Mouse (Mus musculus): ENCODE measurements around the gene Ssr3.
"Not testable (repeated sequence)": the region's sequence is repeated elsewhere in the genome, so short reads cannot be mapped to it uniquely, and the experiment has no call there.

Gene Ssr3

DNA sequence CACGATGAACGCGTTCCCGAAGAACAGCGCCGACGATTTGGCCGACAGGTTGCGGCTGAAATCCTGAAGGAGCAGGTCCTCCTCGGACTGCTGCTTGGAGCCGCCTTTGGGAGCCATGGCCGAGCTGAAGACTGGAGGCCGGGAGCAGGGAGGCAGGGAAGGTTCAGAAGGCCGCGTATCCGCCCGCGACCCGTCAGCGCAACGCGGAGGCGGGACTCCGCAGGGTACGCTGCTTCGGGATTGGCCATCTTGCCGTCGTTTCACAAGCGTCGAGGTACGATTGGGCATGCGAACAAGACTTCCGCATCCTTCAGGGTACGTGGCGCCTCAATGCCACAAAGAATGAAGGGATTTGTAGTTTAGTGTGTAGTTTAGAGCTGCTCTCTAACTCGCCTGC, at the start of gene Ssr3:
TSS of gene Ssr3 (minus strand) at position 203 of the 397 bp plus-strand sequence.
- peak; percentile 96 for DNase-seq

DNA sequence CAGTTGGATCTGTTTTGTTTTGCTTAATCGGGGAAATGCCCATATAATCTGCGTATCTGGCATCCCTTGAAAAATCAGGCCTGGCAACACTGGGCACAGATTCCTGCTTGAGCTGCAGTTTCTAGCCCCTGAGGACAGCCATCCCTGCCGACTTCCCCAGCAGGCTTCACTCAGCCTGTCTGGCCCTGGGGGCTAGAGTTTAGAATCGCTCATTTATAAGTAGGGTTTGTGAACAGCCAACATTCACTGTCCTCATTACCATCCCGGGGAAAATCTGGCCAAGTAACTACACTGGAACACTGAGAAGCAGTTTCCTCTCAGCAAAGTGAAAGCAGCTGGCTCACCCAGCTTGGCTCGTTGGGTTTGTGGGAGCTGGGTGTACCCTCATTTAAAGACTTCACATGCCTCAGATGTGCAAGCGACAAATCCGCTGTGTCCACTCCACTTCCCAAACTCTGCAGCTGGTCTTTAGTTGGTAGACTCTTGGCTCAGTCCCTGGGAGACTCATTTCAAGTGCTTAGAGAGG, 49.2 kb upstream of the Ssr3 start:
- peak; percentile 60 for DNase-seq

DNA sequence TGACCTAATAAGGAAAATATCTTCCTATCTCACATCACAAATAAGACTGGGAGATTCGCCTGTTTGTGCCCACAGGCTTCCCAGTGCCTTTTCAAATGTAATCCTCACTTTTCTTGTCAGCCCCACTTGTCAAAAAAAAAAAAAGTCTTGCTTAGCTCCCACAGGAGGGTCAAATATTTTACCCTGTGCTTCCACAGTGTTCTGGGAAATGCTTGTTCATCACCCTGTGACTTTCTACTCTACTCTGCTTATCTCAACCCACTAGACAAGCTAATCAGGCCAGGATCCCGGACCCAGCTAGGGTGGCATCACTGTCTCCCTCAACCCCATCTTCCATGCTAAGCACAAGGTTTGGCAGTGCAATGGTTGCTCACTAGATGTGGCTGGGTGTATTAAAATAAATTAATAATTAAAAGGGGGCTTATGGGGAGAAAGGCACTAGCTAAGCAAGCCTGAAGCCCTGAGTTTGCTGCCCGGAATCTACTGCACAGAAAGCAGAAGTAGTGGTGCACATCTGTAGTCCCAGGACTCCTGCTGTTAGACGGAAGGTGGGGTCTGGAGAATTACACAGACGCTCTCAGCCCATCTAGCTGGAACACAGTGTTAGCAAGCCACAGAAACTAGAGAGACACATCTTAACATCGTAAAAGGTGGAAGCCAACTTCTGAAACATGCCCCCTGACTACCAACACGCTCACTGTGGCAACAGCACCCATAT, 46.2 kb upstream of the Ssr3 start:
- no peak for DNase-seq

- no peak for DNase-seq
Measured at GRCm38 (mm10) chr3:65435812-65436211, 43.4 kb upstream of the Ssr3 start.

GRCm38 (mm10) chr3:65435101-65435571, 42.7 kb upstream of the Ssr3 start:
- no peak for DNase-seq

DNA sequence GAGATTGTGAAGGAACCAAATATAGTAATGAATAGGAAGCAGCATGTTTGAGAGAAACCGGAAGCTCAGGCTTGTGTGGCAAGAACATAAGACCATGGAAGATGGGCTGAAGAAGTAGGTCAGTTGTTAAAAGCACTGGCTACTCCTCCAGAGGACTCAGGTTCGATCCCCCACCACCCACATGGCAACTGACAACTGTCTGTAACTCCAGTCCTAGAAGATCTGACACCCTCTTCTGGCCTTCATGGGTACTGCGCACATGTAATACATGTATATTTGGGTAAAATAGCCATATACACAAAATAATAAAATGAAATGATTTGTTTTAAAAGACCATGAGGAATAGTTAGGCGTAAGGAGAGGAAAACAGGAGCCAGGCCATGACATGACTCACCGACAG, 39.8 kb upstream of the Ssr3 start:
- no peak for DNase-seq

DNA sequence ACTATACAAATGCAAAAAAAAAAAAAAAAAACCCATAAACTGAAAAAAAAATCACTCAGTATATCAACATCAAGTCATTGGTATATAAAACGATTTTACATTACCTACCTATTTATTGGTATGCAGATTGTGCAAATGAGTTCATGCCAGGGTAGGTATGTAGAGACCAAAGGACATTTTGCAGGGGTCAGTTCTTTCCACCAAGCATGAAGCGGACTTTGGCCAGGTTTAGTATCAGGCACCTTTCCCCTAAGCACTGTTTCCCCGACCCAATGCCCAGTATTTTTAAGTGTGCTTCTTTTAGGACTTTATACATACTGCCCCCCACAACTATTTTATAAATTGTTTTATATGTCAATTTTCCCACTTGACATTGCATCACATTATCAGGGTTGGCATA, 27.3 kb upstream of the Ssr3 start:
- no peak for DNase-seq

DNA sequence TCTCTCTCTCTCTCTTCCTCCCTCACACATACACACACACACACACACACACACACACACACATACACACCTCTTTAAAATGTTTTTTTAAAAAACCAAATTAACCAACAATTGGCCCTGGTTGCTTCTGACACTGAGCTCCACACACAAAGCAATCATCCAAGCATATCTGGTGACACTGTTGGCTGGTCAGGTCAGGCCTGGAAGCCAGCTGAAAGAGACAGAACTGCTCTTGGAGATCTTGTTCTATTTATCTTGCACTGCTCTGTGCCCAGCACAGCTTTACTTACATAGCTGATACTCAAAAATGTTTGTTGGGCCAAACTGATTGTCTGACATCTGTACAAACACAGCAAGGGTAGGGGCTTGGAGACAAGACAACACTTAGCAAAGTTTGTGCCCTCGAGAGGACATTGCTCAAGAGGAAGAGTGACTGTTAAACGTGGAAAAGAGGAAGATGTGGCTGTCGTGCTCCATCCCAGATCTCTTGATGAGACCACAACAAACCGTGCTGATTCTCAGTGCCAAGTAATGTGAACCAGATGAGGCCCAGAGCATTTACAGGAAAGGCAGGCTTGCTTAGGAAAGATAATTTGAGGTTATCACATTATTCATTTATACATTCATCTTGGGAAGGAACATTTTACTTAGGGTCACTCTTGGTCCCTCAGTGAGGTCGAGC, 25.6 kb upstream of the Ssr3 start:
- DNase-seq, result no peak

GRCm38 (mm10) chr3:65416571-65416970, 24.1 kb upstream of the Ssr3 start:
- no peak for DNase-seq

DNA sequence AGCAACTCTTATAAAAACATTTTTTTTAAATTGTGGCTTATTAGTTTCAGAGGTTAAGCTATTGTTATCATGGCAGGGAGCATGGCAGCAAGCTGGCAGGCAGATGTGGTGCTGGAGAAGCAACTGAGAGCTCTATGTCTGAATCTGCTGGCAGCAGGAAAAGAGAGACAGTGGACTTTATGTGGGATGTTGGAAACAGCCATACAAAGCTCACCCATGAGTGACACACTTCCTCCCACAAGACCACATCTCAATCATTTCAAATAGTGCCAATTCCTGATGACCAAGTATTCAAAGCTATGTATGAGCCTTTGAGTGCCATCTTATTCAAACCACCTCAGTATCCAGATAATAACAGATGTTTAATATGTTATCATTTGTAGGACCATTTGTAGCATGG, 15.5 kb upstream of the Ssr3 start:
- no peak for DNase-seq

DNA sequence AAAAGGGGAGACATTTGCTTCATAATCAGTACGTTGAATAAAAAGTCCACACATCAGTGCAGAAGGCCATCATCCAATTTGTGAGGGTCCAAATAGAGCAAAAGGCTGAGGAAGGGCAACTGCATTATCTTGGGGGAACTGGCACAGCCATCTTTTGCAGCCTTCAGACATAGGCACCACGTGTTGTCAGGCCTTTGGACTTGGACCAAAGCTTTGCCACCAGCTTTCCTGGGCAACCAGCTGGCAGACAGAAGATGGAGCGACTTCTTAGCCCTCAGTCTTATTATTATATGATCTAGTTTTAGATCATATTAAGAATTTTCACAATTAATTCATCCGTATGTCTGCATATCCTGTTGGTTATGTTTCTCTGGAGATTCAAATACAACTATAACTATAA, 13.4 kb upstream of the Ssr3 start:
- DNase-seq, result no peak

DNA sequence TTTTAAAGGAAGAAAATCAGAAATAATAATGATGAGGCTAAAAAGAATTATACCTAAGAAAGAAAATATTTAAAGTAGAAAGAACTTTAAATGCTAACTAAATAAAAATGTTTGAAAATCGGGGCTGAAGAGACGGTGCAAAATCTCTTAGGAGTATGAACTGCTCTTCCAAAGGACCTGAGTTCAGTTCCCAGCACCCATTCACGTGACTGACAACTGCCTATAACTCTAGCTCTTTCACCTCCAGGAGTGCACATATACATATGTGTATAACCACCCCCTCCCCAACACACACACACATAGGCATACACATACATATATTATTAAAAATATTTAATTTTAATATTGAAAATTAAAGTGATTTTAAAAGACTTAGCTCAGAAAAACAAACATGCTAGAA, 5.1 kb upstream of the Ssr3 start:
- no peak for DNase-seq

GRCm38 (mm10) chr3:65396835-65397504, 4.5 kb upstream of the Ssr3 start:
- no peak for DNase-seq

GRCm38 (mm10) chr3:65395111-65395510, 2.7 kb upstream of the Ssr3 start:
- not testable (repeated sequence) for DNase-seq

DNA sequence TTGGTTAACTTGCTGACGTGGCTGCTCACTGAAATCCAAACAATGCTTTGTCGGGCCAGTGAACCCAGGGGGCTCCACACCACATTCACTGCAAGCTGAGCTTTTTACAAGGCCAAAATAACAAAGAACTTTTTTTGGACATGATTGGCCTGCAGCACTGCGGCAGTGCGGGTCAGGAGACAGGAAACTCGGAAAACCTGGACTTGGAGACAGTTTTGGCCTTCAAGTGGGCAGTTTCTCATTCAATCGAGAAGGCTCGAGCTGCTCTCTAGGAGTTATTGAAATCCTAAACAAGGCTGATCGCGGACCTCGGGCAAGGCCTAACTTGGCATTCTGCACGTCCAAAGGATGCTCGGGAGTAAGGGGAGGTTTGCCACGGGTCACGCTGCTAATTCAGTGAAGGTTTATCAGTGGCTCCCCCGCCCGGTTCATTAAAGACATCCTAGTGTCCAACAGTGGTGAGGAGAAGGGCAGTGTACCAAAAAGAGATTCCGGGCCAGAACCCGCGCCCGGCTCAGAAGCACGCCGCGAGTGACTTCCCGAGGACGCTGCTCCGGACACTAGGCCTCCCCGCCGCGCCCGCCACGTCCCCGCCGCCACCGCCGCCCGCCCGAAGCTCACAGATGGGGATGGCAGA, 521 bp downstream of the Ssr3 start:
- no peak for DNase-seq

- no peak for DNase-seq
Measured at GRCm38 (mm10) chr3:65391222-65391783, 1.1 kb downstream of the Ssr3 start.

- no peak for DNase-seq
Measured at GRCm38 (mm10) chr3:65385771-65386170, 6.7 kb downstream of the Ssr3 start.

- DNase-seq, result no peak
Measured at GRCm38 (mm10) chr3:65384431-65384830, 8.0 kb downstream of the Ssr3 start.

GRCm38 (mm10) chr3:65381094-65381493, 11.3 kb downstream of the Ssr3 start:
- no peak for DNase-seq

- peak; percentile 38 for DNase-seq
Measured at GRCm38 (mm10) chr3:65379884-65380539, 12.4 kb downstream of the Ssr3 start.

DNA sequence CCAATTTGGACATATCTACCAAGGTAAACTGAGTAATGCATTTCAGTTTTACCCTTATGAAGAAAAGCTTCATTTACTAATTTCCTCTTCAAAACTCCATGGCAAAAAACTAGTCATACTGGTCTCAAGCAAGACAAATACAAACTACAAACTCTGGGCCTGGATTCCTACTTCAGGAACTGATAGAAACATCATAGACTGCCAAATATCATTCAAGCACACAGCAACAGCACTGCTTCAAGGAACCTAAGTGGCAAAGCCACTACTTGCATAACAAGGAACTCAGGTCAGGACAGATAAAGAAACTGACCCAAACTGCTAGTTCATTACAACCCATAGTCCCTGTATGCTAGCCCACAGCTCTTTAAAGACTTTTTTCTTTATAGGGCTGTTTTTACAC, 13.7 kb downstream of the Ssr3 start:
- no peak for DNase-seq

DNA sequence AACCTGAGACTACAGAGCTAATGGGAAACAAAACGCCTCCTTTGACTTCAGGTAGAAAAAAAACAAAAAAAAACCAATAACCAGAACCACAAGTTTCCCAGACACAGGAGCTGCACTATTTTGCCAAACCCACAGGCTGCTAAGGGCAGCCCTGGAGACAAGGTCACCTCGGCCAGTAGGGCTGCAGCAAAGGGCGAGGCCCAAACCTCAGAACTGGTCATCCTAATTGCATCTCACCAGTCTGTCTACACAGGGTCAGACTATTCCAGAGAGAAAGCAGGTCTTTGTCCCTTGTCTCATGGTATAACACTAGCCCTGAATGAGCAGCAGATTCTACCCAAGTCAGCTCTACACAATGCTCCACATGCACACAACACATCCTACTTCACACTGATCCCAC, 17.7 kb downstream of the Ssr3 start:
- no peak for DNase-seq

All from cerebellum, adult 8-10 months (tissue).